Mouse (Mus musculus) inflammation-experienced regulatory T-cells, adult 6 months (primary cell): Measurements from ENCODE around the gene Crabp2. TPM values are rescaled to one million over a fixed set of nuclear protein-coding genes. Genes with fewer than 3 reads are reported as not detected.

Experiments
- ATAC-seq: one replicate; pipeline ENCODE4 v1.8.0; 2017
- polyA plus RNA-seq, 3 experiments: library from polyadenylated mRNA; unstranded; fragments of 100-300 nt; shearing (Covaris generic); gene quantifications; one replicate each; pipeline ENCODE4 v1.2.1; 2017

Gene Crabp2
- polyA plus RNA-seq, 3 experiments from 2014 or later = not detected

DNA sequence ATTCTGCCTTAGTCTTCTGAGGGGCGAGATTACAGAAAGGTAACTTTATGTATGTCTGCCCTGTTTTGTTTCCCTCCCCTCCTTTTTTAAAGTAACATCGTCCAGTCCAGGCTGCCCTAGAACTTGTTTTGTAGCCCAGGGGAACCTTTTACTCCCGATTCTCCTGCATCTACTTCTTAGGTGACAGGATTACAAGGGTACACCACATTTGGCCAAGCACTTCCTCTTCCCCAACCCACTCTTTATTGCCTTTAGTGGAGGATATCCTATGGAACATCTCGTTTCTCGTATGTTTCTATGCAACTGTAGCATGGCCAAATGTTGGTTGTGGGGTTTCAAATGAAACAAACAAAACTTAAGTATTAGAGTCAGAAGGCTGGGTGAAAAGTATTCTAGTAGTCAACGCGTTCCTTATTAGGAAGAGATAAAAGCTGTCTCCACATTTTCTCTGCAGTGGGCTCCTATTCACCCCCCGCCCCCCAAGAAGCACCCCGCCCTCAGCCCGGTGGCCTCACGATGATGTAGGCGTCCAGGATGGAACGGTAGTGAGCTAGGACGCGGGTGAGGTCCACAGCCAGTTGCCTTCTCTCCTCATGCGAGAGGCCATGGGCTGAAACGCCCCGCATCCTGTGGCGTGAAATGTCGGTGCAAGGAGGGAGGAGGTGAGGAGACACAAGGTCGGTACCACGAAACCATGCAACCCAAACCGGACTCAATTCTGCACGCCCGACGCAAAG lies 19.0 kb upstream of the Crabp2 start:
- peak; percentile 46 for ATAC-seq

DNA sequence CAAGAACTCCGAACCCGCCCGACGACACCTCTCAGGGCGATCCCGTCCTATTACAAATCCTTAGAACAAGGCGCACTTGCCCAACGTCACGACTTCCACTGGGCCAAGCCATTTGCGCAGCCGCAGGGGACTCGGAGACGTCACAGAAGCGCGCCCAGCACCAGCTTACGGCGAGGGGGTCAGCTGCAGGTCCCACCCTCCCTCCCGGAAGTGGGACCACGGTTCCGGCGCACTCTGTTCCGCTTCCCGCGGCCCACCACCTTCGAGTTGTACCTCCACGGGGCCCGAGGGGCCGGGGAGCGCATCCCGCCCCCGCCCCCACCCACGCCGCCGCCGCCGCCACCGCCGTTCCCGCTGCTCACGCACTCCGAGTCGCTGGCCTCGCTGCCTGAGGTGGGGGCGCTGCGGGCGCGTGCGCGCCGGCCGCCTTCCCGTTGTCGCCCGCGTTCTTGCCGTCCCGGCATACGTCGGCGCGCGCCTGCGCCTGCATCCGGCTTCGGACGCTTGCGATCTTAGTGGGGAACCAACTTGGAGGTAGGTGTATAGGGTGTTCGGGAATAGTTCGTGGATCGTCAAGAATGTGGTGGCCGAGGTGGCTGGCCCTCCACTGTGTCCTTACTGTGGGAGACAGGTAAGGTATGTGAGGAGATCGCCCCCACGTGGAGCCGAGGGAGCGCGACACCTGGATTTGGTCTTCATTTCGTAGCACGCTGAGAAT lies 18.2 kb upstream of the Crabp2 start, which contains the start of the genes Isg20l2 and Rrnad1:
Isg20l2 (plus strand) TSS at position 237 of the 718 bp plus-strand sequence.
Rrnad1 (minus strand) TSS at position 640 of the 718 bp plus-strand sequence.
- ATAC-seq = peak; percentile 90

DNA sequence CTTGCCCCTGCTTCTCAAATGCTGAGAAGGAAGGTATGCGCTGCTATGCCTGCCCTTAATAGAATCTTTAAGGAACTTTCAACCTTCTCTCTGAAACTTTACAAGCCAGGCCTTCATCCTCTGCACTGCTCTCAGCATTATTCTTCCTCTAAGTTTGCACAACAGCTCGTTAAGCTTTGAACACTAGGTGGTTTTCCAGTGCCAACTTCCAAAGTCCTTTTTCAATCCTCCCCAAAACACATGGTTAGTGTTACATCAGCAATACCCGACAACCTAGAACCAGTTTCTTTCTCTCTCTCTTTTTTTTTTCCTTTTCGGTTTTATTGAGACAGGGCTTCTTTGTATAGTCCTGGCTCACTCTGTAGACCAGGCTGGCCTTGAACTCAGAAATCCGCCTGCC lies 14.4 kb upstream of the Crabp2 start:
- no peak for ATAC-seq

GRCm38 (mm10) chr3:87934501-87934900 lies 14.0 kb upstream of the Crabp2 start:
- ATAC-seq = no peak

GRCm38 (mm10) chr3:87935201-87935600 lies 13.3 kb upstream of the Crabp2 start:
- no peak for ATAC-seq

- ATAC-seq = no peak
These were observed 12.7 kb upstream of the Crabp2 start for GRCm38 (mm10) chr3:87935776-87936175.

DNA sequence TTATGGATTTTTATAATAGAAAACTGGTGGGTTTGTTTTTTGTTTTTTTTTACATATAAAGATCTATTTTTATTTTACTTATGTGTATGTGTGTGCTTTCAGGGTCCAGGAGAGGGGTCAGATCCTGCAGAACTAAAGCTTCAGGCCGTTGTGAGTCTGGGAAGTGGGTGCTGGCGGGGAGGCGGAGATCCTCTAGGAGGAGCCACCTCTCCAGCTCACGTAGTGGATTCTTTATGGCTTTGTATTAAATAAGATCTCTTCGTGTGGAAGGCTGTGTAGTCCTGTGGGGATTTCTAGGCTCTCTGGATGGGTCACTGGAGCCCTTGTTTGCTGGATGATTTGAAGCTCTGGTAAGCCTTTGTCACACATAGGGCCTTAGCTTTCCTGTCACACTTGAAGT lies 7.9 kb upstream of the Crabp2 start:
- ATAC-seq = no peak

DNA sequence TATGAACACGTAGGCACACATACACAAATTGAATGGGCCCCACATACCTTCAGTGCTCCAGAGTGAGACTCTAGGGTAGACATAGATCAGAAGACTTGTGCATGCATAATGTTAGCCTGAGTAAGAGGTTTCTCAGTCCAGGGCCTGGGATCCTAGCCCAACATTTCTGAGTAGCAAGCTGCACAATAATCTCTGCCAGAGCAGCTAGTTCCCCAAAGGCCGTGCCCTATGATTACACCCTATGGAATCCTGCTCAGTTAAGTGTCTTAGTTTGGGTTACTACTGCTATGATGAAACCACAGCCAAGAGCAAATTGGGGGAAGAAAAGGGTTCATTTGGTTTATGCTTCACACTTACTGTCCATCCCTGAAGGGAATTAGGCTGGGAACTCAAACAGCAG lies 6.0 kb upstream of the Crabp2 start:
- no peak for ATAC-seq

DNA sequence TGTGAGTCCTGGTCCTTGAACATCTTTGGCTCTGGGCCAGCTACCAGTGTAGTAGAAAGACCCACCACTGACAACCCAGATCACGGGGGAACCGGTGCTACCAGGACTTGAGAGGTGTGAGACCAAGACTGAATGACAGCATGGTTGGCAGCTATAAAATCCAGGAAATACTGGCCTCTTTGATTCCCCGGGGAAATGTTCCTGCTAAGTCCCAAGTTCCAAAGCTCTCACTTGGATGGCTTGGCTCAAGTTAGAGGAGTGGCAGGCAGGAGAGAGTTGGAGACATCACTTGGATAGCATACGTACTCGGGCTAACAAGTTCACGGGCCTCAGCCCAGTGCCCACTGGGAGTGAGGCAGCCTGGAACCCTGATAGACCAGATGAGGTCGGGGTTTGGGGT lies 4.9 kb upstream of the Crabp2 start:
- no peak for ATAC-seq

- ATAC-seq = no peak
These were observed 3.4 kb upstream of the Crabp2 start for GRCm38 (mm10) chr3:87944838-87945600.

DNA sequence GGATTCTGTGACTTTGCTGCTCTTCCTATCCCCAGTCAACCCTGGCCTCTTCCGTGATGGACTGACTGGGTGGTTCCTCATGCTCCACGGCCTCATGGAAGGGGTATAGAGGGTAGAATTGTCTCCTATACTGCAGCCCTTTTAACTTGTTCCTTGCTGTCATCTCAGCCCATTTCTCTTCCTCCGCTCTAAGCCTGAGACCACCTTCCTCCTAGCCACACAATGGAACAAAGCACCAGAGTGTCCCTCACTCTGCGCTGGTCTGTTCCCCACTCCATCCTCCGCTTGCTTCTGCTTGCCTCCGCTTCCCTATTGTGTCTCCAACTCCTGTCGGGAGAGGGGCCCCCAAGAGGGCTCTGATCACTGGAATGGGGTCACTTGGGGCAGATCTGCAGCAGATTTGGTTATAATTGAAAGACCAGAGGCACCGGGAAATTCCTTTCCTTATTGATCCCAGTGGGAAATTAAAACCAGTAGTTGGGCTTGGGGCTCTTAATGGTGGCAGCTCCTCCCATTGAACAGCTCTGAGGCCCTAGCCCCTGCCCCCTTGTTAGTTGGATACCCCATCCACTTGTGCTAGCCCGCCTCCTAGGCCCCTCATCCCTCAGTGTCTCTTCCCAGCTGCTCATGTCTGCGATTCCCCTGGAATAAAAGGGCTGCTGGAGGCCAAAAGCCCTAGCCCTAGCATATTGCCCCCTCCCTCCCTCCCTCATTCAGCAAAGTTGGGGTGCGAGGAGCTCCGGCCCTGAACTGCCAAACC lies 2.5 kb upstream of the Crabp2 start:
- ATAC-seq = no peak

- ATAC-seq = no peak
These were observed 2.0 kb upstream of the Crabp2 start for GRCm38 (mm10) chr3:87946541-87946860.

DNA sequence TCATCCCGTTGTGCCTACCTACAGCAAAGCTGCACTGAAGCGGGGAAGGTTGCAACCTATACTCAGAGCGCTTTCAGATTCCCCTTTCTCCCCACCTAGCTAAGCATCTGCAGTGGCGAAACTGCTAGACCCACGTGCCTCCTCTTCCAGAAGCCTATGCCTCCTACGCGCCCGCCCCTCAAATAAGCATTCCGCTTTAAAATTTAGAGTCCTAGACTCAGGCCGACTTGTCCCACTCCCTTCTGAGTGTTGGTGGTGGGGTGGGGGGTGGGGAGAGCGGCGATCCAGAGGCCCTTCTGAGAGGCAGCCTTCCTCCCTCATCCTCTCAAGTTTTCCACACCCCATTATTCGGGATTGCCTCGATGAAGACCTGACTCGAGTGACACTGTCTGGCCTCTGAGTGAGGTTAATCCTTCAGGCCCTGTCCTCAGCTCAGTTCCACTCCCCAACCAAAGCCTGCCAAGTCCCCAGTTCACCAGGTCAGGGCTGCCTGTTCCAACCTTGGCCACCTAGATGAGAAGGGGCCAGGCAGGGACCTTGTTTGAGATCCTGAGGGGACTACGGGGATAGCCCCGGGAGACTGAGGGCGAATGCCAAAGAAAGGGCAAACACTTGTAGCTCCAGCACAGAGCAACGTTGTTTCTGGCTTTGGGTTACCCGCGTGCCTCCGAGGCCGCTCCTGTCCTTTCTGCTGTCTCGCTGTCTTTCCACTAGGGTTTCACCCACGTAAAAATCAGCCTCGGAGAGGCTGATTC lies 1.2 kb upstream of the Crabp2 start:
- ATAC-seq = peak; percentile 41

DNA sequence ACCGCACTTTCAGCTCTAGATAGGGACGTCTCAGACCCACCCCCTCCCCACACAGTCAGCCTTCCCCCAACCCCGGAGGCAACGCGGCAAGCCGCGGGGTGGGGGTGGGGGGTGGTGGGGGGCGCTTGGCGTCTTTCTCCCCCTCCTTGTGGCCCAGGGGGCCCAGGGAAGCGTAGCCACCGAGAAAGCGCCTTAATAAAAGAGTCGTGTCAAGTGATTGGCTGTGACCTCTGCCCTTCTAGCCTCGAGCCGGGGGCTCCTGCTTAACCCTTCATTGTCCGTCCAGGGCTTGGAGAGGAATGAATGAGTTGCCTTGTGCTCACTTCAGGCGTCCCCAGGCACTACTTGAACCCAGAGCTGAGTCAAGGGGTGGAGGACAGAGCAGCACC lies 661 bp upstream of the Crabp2 start:
- no peak for ATAC-seq

DNA sequence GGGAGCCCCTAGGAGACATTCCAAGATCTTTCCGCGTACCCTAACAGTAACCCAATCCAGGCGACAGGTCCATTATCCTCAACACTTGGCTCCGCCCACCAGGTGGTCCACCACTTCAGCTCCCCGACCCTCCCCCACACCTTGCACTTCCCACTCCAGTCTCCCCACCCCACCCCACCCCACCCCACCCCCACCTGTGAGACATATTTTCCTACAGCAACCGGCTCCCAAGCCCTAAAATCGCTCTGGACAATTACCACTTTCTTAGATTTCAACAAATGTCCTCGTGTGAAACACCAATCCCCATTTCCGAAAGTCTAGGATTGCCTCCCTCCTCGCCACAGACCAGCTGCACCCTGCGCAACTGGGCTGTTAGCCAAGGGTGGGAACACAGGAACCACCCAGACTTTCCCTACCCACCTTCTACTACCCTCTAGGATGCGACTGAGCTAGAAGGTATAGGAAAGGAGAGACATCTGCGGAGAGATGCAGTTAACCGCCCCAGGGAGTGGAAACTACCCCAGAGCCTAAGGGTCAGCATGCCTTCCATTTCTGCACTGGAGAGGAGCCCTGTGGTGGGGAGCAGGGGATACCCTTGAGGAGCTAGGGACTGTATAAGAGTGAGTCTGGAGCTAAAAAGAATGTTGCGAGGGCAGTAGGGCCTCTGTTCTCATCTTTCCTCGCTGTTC lies 944 bp downstream of the Crabp2 start:
- ATAC-seq = no peak

GRCm38 (mm10) chr3:87949955-87950515 lies 1.6 kb downstream of the Crabp2 start:
- ATAC-seq = no peak

DNA sequence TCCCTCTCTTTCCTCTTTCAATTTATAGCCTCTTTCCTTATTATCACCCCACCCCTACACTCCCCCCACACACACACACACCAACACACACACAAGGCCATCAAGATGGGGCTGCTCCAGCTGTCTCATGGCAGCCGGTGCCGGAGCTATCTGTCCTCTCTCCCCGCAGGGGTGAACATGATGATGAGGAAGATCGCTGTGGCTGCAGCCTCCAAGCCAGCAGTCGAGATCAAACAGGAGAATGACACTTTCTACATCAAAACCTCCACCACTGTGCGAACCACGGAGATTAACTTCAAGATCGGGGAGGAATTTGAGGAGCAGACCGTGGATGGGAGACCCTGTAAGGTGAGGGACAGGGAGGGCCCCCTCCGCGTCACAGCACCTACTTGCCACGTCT lies 3.5 kb downstream of the Crabp2 start:
- ATAC-seq = no peak

DNA sequence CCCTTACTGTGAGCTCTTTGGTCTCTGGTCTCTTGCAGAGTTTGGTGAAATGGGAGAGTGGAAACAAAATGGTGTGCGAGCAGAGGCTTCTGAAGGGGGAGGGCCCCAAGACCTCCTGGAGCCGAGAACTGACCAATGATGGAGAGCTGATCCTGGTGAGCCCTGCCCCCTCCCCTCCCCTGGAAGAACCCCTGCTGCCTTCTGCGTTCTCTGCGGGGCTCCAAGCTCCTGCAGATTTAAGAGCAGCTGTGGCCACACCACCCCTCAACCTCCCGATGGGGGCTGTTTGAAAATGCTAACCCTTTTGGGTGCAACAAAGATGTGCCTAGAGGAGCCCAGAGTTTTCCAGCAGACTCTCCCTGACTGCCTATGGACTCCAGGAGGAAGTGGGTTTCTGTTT lies 4.0 kb downstream of the Crabp2 start:
- no peak for ATAC-seq

DNA sequence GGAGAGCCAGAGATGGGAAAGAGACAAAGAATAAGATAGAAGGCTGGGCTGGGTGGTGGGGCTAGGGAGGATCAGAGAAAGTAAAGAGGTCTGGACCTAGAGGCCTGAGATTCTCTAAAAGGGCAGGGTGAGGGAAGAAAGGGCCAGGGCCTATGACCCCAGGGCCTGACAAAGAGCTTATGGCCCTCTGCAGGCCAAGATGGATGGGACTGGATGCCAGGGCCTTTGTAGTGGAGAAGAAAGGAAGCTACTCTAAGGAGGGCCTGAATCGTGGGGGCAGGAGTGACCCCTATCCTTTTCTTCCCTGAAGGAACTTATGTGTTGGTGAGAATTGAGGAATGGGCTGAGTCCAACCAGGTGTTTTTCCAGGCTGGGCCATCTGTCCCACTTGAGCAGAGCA lies 9.6 kb downstream of the Crabp2 start:
- no peak for ATAC-seq

- no peak for ATAC-seq
These were observed 10.0 kb downstream of the Crabp2 start for GRCm38 (mm10) chr3:87958476-87958875.

DNA sequence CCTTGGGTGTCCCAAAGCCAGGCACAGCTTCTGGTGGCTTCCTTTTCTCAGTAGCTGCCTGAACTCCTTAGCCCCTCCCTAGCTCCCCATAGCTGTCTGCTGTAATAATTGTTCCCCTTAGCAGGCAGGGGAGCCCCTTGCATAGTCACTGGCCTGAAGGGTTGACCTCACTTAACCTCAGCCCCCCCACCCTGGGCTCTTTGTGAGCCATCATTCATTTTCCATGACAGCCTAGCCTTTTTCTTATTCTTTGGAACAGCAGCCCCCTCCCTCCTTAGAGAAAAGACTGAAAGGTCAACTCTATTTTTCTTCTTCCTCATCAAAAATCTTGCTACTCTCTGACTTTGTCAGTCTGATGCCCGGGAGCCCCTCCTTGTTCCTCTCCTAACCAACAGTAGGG lies 10.5 kb downstream of the Crabp2 start:
- no peak for ATAC-seq
